Mouse (Mus musculus): Measurements from ENCODE around the gene Jagn1. TPM values are rescaled to one million over a fixed set of nuclear protein-coding genes. Genes with fewer than 3 reads are reported as not detected.

Jagn1 gene
- polyA plus RNA-seq, 1 experiment from 2014 or later, result 84.3 TPM

- H3K4me3 ChIP-seq (replicated peaks), result no peak overlapping the region
- no peak overlapping the region for H3K9ac ChIP-seq (replicated peaks)
- H3K9me3 ChIP-seq, result no peaks in the 10 kb centered on the region
- H3K4me1 ChIP-seq (replicated peaks), result 0 out of 2 replicates have a peak, but pooled peaks cover 3% of the 10 kb centered on the region
- H3K27ac ChIP-seq, result no peak overlapping the region
- WGBS, result 81% methylated on average over 12 of the region's 12 CpGs
- no peaks in the 10 kb centered on the region for H3K36me3 ChIP-seq
- no peaks in the 10 kb centered on the region for H3K27me3 ChIP-seq
- H3K4me2 ChIP-seq (replicated peaks), result no peak overlapping the region
- ATAC-seq, result no peak
These were observed 5.2 kb upstream of the Jagn1 start for GRCm38 (mm10) chr6:113437135-113437534.

GRCm38 (mm10) chr6:113438721-113439430 is 3.5 kb upstream of the Jagn1 start:
- no peak overlapping the region for H3K9ac ChIP-seq (replicated peaks)
- H3K4me3 ChIP-seq (replicated peaks), result no peak overlapping the region
- 62% methylated on average over 12 of the region's 12 CpGs for WGBS
- H3K4me2 ChIP-seq (replicated peaks), result no peak overlapping the region
- ATAC-seq, result no peak
- no peak overlapping the region for H3K27ac ChIP-seq
- no peaks in the 10 kb centered on the region for H3K9me3 ChIP-seq
- peaks cover 12% of the 10 kb centered on the region for H3K4me1 ChIP-seq (replicated peaks)
- no peaks in the 10 kb centered on the region for H3K27me3 ChIP-seq
- no peaks in the 10 kb centered on the region for H3K36me3 ChIP-seq

- Histone ChIP-seq H3K36me3 (0 out of 2 replicates have a peak, but pooled peaks cover 2% of the 10 kb centered on the region), H3K4me1 (replicated peaks) (peaks cover 16% of the 10 kb centered on the region), H3K27me3 (no peaks in the 10 kb centered on the region), H3K4me3 (replicated peaks) (no peak overlapping the region), H3K9ac (replicated peaks) (no peak overlapping the region), H3K27ac (no peak overlapping the region), H3K9me3 (no peaks in the 10 kb centered on the region), H3K4me2 (replicated peaks) (no peak overlapping the region)
- no peak for ATAC-seq
- 86% methylated on average over 3 of the region's 3 CpGs for WGBS
These were observed 1.7 kb upstream of the Jagn1 start for GRCm38 (mm10) chr6:113440686-113441085.

- no peak for ATAC-seq
- H3K27ac ChIP-seq, result no peak overlapping the region
- H3K9ac ChIP-seq (replicated peaks), result no peak overlapping the region
- no peaks in the 10 kb centered on the region for H3K9me3 ChIP-seq
- no peak overlapping the region for H3K4me2 ChIP-seq (replicated peaks)
- H3K4me3 ChIP-seq (replicated peaks), result no peak overlapping the region
- H3K27me3 ChIP-seq, result no peaks in the 10 kb centered on the region
- H3K36me3 ChIP-seq, result 0 out of 2 replicates have a peak, but pooled peaks cover 4% of the 10 kb centered on the region
- 56% methylated on average over 7 of the region's 7 CpGs for WGBS
- H3K4me1 ChIP-seq (replicated peaks), result peaks cover 16% of the 10 kb centered on the region
These were observed 1.2 kb upstream of the Jagn1 start for GRCm38 (mm10) chr6:113441147-113441680.

- Histone ChIP-seq H3K4me1 (replicated peaks) (peaks cover 16% of the 10 kb centered on the region), H3K4me3 (replicated peaks) (peak overlapping the region; percentile 84), H3K27me3 (no peaks in the 10 kb centered on the region), H3K9me3 (no peaks in the 10 kb centered on the region), H3K36me3 (peaks cover 13% of the 10 kb centered on the region), H3K27ac (peak overlapping the region; percentile 75), H3K9ac (replicated peaks) (peak overlapping the region; percentile 96), H3K4me2 (replicated peaks) (peak overlapping the region; percentile 82)
- WGBS, result 44% methylated on average over 9 of the region's 9 CpGs
- peak; percentile 59 for ATAC-seq
These were observed 305 bp upstream of the Jagn1 start for GRCm38 (mm10) chr6:113442087-113442441.

GRCm38 (mm10) chr6:113443091-113443490 is 722 bp downstream of the Jagn1 start:
- 49% methylated on average over 12 of the region's 12 CpGs for WGBS
- peaks cover 16% of the 10 kb centered on the region for H3K4me1 ChIP-seq (replicated peaks)
- no peaks in the 10 kb centered on the region for H3K27me3 ChIP-seq
- H3K4me3 ChIP-seq (replicated peaks), result peak overlapping the region; percentile 84
- peaks cover 23% of the 10 kb centered on the region for H3K36me3 ChIP-seq
- no peak for ATAC-seq
- no peaks in the 10 kb centered on the region for H3K9me3 ChIP-seq
- H3K9ac ChIP-seq (replicated peaks), result peak overlapping the region; percentile 96
- peak overlapping the region; percentile 82 for H3K4me2 ChIP-seq (replicated peaks)
- no peak overlapping the region for H3K27ac ChIP-seq

- 87% methylated on average over 8 of the region's 8 CpGs for WGBS
- no peak overlapping the region for H3K4me3 ChIP-seq (replicated peaks)
- no peaks in the 10 kb centered on the region for H3K27me3 ChIP-seq
- H3K9me3 ChIP-seq, result no peaks in the 10 kb centered on the region
- no peak overlapping the region for H3K9ac ChIP-seq (replicated peaks)
- H3K4me1 ChIP-seq (replicated peaks), result peaks cover 16% of the 10 kb centered on the region
- no peak for ATAC-seq
- H3K36me3 ChIP-seq, result peaks cover 36% of the 10 kb centered on the region
- H3K4me2 ChIP-seq (replicated peaks), result no peak overlapping the region
- H3K27ac ChIP-seq, result no peak overlapping the region
These were observed 2.0 kb downstream of the Jagn1 start for GRCm38 (mm10) chr6:113444207-113444965.

- ATAC-seq, result no peak
- H3K27ac ChIP-seq, result no peak overlapping the region
- H3K4me3 ChIP-seq (replicated peaks), result no peak overlapping the region
- peaks cover 12% of the 10 kb centered on the region for H3K4me1 ChIP-seq (replicated peaks)
- H3K9ac ChIP-seq (replicated peaks), result no peak overlapping the region
- no peaks in the 10 kb centered on the region for H3K9me3 ChIP-seq
- H3K27me3 ChIP-seq, result no peaks in the 10 kb centered on the region
- H3K4me2 ChIP-seq (replicated peaks), result no peak overlapping the region
- peaks cover 39% of the 10 kb centered on the region for H3K36me3 ChIP-seq
- 95% methylated on average over 4 of the region's 4 CpGs for WGBS
These were observed 5.3 kb downstream of the Jagn1 start for GRCm38 (mm10) chr6:113447639-113448038.

- 88% methylated on average over 2 of the region's 2 CpGs for WGBS
- Histone ChIP-seq H3K4me3 (replicated peaks) (no peak overlapping the region), H3K9ac (replicated peaks) (no peak overlapping the region), H3K36me3 (peaks cover 28% of the 10 kb centered on the region), H3K27ac (no peak overlapping the region), H3K9me3 (no peaks in the 10 kb centered on the region), H3K4me1 (replicated peaks) (no peaks in the 10 kb centered on the region), H3K27me3 (no peaks in the 10 kb centered on the region; the same call in 1 of the 2 replicates), H3K4me2 (replicated peaks) (no peak overlapping the region)
- ATAC-seq, result no peak
These were observed 9.5 kb downstream of the Jagn1 start for GRCm38 (mm10) chr6:113451839-113452238.

GRCm38 (mm10) chr6:113455007-113455406 is 12.6 kb downstream of the Jagn1 start:
- H3K27ac ChIP-seq, result no peak overlapping the region
- ATAC-seq, result no peak
- H3K4me3 ChIP-seq (replicated peaks), result no peak overlapping the region
- H3K36me3 ChIP-seq, result no peaks in the 10 kb centered on the region
- no peaks in the 10 kb centered on the region for H3K9me3 ChIP-seq
- H3K27me3 ChIP-seq, result no peaks in the 10 kb centered on the region; the same call in 1 of the 2 replicates
- no peak overlapping the region for H3K4me2 ChIP-seq (replicated peaks)
- no peak overlapping the region for H3K9ac ChIP-seq (replicated peaks)
- 80% methylated on average over 5 of the region's 5 CpGs for WGBS
- no peaks in the 10 kb centered on the region for H3K4me1 ChIP-seq (replicated peaks)

- Histone ChIP-seq H3K27ac (no peak within 1 kb of the TSS), H3K9me3 (no peaks in the 10 kb centered on the region), H3K4me3 (replicated peaks) (no peak within 1 kb of the TSS), H3K4me1 (replicated peaks) (no peaks in the 10 kb centered on the region), H3K27me3 (no peaks in the 10 kb centered on the region; the same call in 1 of the 2 replicates), H3K9ac (replicated peaks) (no peak within 1 kb of the TSS), H3K36me3 (no peaks in the 10 kb centered on the region), H3K4me2 (replicated peaks) (no peak within 1 kb of the TSS)
- WGBS, result 86% methylated on average over 10 of the region's 10 CpGs
- no peak for ATAC-seq
These were observed 15.7 kb downstream of the Jagn1 start, which contains the start of gene Il17re for GRCm38 (mm10) chr6:113457952-113458534. Gene Il17re (plus strand): TSS chr6:113458484.

- no peak overlapping the region for H3K4me3 ChIP-seq (replicated peaks)
- H3K9me3 ChIP-seq, result no peaks in the 10 kb centered on the region
- no peaks in the 10 kb centered on the region for H3K36me3 ChIP-seq
- no peak overlapping the region for H3K27ac ChIP-seq
- H3K4me1 ChIP-seq (replicated peaks), result no peaks in the 10 kb centered on the region
- 72% methylated on average over 10 of the region's 10 CpGs for WGBS
- no peaks in the 10 kb centered on the region; the same call in 1 of the 2 replicates for H3K27me3 ChIP-seq
- no peak overlapping the region for H3K4me2 ChIP-seq (replicated peaks)
- H3K9ac ChIP-seq (replicated peaks), result no peak overlapping the region
- no peak for ATAC-seq
These were observed 16.3 kb downstream of the Jagn1 start for GRCm38 (mm10) chr6:113458635-113459034.
